Mouse (Mus musculus) Patski (cell line): ENCODE measurements around the gene Prrt4. TPM values are rescaled to one million over a fixed set of nuclear protein-coding genes. Genes with fewer than 3 reads are reported as not detected.

ENCODE experiments used
- ATAC-seq: fragments of 100-300 bp; one replicate; pipeline ENCODE4 v1.8.0; 2021
- CTCF ChIA-PET: fragments of 350-600 bp; sonication (Branson Sonifier 250); formaldehyde crosslinking; loops from one replicate; lab custom pipeline; 2022; ENCODE audit warnings: inconsistent platforms; lab: Charles Lee
- POLR2A ChIA-PET: fragments of 350-600 bp; sonication (Branson Sonifier 250); formaldehyde crosslinking; loops from one replicate; lab custom pipeline; 2022; ENCODE audit warnings: antibody characterized with exemption, inconsistent platforms; lab: Charles Lee
- DNase-seq: peaks from one replicate; pipeline ENCODE4 v3.0.0-alpha.2; 2011; ENCODE audit warnings: low read depth, low spot score
- H3K27me3 ChIP-seq: fragments of 371-371 bp; one replicate; pipeline ENCODE4 v1.5.1; 2021
- CTCF ChIP-seq: fragments of 100-300 bp; IDR thresholded peaks from one replicate; pipeline ENCODE4 v1.5.1; 2021
- in situ Hi-C: fragments of 300-500 bp; cut with MboI; formaldehyde crosslinking; loops from 3 replicates; pipeline ENCODE4 v1.11.1; 2018; ENCODE audit warnings: low pct_unique_long_range_greater_than_20kb, mixed read lengths
- polyA plus RNA-seq: library from polyadenylated mRNA; unstranded; gene quantifications from one replicate; pipeline ENCODE4 v1.2.3, GENCODE M21; 2021

The Prrt4 gene
- polyA plus RNA-seq, 1 experiment from 2014 or later, result 0.06 TPM

DNA sequence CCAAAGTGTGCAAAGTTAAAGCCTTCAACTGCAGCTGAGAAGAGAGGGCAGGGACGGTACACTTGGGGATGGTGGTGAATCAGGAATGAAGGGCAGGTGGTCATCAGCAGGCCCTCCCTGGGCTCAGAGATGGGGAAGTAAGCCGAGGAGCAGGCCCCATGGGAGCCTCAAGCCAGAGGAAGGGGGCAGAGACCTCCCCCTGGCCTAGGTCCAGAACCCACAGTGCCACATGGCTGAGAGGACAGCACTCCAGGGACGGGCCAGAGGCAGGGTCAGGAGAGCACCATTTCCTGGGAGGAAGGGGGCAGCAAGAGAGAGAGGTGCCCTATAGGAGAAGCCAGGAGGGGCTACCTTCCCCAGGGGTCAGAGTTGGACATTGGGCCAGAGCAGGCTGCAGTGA is 21.1 kb upstream of the Prrt4 start:
- no peak for TF ChIP-seq CTCF
- ATAC-seq, result no peak
- CTCF ChIA-PET, result interaction anchor here (0.7 to 0.8 kb wide), 2 partner anchors 28 to 29 kb away, joined by 4 read pairs; no protein-coding TSS in a partner anchor
- no peaks in the 10 kb centered on the region for H3K27me3 ChIP-seq
- no peak for DNase-seq
- POLR2A ChIA-PET, result no interaction called here
- in situ Hi-C loops, result loop anchor here (5.0 kb wide), 1 partner anchor 33 kb away; the partner anchor contains the start of gene Rbm28

DNA sequence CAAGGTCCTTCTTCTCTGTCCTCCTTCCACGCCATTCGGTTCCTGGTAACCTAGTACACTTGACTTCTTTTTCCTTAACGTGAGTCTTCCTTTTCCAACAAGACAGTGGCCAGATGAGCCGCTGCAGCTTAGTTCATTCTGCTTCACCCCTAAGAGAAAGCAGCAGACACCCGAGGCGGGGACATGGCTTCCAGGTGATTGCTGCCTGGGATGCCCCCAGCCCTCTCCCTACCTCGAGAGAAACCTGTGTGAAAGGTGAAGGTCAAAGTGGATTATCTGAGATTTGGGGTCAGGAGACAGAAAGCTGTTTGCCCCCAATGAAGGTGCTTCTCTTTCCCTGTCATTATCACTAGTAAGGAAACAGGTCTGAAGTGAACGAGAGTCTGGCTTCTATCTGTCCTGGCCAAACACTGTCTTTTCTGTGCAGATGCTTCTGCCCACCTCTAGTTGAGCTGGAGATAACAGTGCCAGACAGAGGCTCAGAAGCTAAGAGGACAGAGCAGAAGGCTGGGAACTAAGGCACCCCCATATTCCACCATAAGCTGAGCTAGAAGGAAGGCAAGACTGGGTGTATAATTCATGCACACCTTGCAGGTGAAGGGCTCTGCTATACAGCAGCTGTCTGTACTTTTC is 20.0 kb upstream of the Prrt4 start:
- ATAC-seq (no peak), DNase-seq (no peak)
- ChIA-PET POLR2A (no interaction called here), CTCF (interaction anchor here (0.8 to 1.5 kb wide), 2 partner anchors 26 to 41 kb away, joined by 4 read pairs; no protein-coding TSS in a partner anchor)
- H3K27me3 ChIP-seq, result no peaks in the 10 kb centered on the region
- no peak for TF ChIP-seq CTCF
- in situ Hi-C loops, result no loop called here

DNA sequence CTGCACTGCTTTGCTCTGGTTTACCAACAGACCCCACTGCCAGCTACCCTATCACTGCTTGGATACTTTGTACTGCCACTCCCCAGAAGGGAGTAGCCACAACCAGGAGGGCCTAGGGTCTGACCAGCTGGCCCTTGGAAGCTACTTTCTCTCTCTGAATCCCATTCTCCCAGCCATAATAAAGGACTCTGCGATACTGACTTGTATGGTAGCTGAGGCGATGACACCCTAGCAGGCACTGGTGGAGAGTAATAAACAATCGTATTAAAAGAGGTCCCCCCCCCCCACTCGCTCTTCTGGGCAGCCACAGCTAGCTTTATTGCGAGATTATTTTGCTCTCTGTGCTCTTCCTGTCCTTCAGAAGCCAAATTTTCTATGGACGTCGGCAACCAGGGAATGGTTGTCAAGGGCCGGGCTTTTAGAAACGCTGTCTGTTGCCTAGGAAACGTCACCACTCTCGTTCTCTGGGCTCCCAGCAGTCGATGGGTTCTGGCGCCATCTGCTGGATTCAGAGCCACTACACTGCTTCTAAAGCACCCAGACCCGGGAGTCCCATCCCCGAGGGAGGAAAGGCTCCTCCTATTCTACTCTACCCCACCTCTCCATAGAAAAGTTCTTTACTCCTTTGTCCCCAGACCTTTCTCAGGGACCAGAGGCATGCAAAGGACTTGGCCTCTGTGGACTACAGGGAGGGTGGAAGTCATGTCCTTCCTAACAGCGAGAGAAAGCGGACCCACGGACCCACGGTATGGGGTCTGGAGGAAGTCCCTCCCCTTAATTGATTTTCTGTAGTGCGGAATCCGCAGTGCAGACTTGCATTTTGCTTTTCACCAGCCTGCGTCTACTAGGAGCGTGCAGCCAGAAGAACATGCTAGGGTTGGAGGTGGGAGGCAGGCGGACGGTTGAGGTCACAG is 19.2 kb upstream of the Prrt4 start:
- TF ChIP-seq CTCF, result no peak
- in situ Hi-C loops, result no loop called here
- H3K27me3 ChIP-seq, result no peaks in the 10 kb centered on the region
- DNase-seq (peak; percentile 49), ATAC-seq (peak; percentile 14)
- POLR2A ChIA-PET, result interaction anchor here (0.6 to 1.4 kb wide), 2 partner anchors 34 to 403 kb away, joined by 3 to 4 read pairs; partner anchors contain the start of gene Rbm28
- CTCF ChIA-PET, result interaction anchor here (0.6 to 4.2 kb wide), 9 partner anchors 17 to 51 kb away, joined by 3 to 25 read pairs (median 4); partner anchors contain the start of gene Rbm28

DNA sequence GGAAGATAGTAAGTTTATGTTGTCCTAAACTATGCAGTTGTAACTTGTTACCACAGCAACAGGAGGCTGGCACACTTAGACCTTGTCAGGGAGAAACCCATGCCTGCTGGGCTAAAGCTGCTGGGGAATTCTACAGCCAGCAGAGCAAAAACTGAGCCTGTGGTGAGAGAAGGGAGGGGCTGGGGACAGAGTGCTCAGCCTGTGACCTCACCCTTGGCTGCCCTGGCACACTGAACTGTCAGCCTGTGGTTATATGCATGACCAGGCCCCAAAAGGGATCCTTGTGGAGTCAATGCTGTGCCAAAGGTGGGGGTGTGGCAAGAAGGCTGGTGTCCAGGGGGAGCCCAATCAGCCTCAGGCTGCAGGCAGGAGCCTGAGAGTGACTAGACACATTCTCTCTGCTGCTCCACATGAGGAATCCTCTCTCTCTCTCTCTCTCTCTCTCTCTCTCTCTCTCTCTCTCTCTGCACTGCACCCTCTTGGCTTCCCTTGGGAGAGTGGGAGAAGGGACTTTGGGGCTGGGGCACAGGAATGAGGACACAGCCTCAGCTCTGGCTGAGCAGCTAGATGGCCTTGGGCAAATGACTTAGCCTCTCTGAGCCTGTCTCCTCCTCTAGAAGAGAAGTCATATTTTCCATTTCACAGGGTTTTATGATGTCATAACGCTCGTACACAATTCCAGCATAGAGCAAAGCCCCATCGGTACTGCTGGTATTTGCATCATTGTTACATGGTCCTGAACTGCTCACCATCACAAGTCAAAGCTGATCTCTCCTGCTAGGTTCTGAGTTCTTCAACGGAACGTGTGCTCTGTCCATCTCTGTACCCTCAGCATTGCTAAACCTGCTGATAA is 16.7 kb upstream of the Prrt4 start:
- POLR2A ChIA-PET, result interaction anchor here (0.5 to 0.8 kb wide), 2 partner anchors 300 to 692 kb away, joined by 3 read pairs; no protein-coding TSS in a partner anchor
- DNase-seq (peak; percentile 96), ATAC-seq (peak; percentile 93)
- CTCF ChIA-PET, result interaction anchor here (1.0 to 4.2 kb wide), 5 partner anchors 21 to 31 kb away, joined by 3 to 25 read pairs (median 5); partner anchors contain the start of gene Rbm28
- TF ChIP-seq CTCF, result no peak
- in situ Hi-C loops, result no loop called here
- H3K27me3 ChIP-seq, result no peaks in the 10 kb centered on the region

DNA sequence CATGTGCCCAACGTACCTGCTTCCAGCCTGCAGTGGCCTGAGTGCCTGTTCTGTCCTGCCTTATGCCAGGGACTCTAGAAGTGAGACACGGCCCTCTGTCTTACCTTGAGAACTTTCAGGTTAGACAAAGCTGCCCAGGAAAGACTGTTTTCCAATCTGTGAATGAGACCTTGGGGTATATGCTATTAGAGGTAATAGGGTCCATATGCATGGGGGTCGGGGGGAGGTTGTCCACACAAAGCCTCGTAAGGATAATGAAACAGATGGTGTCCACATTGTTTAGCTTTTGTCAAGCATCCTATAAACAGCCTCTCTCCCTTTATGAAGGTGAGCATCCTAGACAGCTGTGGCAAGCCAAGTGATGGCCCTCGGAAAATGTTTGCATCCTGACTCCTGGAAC is 15.8 kb upstream of the Prrt4 start:
- ChIA-PET POLR2A (interaction anchor here (0.8 kb wide), 1 partner anchor 691 kb away, joined by 3 read pairs; no protein-coding TSS in a partner anchor), CTCF (interaction anchor here (1.0 to 4.2 kb wide), 3 partner anchors 20 to 27 kb away, joined by 3 to 25 read pairs (median 5); no protein-coding TSS in a partner anchor)
- DNase-seq (no peak), ATAC-seq (no peak)
- no peak for TF ChIP-seq CTCF
- in situ Hi-C loops, result no loop called here
- no peaks in the 10 kb centered on the region for H3K27me3 ChIP-seq

DNA sequence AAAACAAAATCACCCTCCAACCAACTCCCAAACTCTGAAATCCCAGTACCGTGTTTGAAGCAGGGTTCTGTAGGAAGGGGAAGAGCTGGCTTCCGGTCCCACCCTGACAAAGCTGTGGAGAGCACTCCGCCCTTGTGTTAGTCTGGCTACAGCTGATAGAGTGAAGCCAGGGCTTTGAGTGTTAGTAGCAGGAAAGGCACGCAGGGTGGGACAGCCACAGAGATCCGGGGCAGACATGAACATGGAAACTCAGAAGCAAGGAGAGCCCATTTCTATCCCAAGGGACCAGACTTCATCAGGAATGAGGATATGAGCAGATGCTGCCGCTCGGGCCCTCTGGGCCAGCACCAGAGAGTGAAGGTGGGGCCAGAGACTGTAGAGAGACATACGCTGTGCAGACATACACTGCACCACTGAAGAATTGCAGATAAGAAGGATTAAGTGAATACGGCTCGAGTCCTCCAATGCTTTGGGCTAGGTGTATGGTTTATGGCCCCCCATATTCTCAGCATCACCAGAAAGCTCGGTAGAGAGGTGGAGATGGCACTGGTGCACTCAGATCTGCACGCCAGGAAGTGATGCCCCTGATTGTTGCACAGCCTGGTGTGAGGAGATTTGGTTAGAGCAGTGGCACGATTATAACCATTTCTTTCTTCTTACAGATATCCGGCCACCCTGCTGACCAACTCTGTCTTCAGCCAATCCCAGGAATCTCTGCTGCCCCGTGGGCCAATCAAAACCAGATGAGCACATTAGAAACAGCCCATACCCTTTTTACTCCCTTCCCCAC is 14.8 kb upstream of the Prrt4 start:
- CTCF ChIA-PET, result interaction anchor here (1.6 to 4.2 kb wide), 2 partner anchors 23 to 26 kb away, joined by 5 to 25 read pairs; no protein-coding TSS in a partner anchor
- in situ Hi-C loops, result no loop called here
- no peaks in the 10 kb centered on the region for H3K27me3 ChIP-seq
- ATAC-seq, result no peak
- DNase-seq, result no peak
- POLR2A ChIA-PET, result no interaction called here
- TF ChIP-seq CTCF, result no peak

DNA sequence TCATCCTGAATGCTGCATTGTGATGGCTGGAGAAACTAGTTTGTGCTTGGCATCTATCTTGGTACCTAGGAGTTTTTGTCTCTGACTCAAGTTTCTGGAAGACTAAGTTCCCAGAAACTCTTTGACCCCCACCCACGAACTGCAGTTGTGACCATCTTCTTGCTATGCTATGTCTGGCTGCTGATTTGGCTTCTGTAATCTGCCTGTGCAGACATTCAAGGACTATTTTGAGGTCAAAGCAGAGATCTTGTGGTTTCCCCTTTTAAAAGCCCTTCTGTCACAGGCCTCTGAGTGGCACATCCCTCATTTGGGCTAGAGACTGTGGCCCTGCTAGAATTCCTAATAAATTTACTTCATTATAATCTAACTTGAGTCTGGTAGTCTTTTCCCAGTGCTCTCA is 8.6 kb upstream of the Prrt4 start:
- no peak for ATAC-seq
- POLR2A ChIA-PET, result interaction anchor here (0.6 kb wide), 1 partner anchor 60 kb away, joined by 10 read pairs; no protein-coding TSS in a partner anchor
- TF ChIP-seq CTCF, result no peak
- in situ Hi-C loops, result no loop called here
- no peak for DNase-seq
- CTCF ChIA-PET, result no interaction called here
- peaks cover 10% of the 10 kb centered on the region for H3K27me3 ChIP-seq

DNA sequence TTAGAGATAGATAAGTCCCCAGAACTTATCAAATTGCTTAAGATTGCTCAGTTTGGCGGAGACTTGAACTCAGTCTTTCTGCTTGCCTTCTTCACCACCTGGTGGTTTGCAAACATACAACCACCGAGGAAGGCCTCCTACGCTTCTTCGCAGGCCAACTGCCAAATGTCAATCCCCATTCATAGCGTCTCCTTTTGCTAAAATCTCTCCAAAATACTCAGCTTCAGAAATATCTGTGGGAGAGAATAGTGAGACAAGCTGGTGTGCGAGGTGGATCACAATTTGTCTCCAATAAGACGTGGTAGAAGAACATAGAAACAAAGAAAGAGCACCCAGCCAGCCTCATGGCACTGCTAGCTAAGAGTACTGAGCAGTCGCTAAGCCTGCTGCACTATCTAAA is 459 bp upstream of the Prrt4 start:
- TF ChIP-seq CTCF, result no peak
- ChIA-PET POLR2A (interaction anchor here (1.1 kb wide), 1 partner anchor 28 kb away, joined by 3 read pairs; no protein-coding TSS in a partner anchor), CTCF (no interaction called here)
- DNase-seq, result no peak
- H3K27me3 ChIP-seq, result peaks cover 4% of the 10 kb centered on the region
- in situ Hi-C loops, result no loop called here
- ATAC-seq, result no peak
